In the genomic region with DNA sequence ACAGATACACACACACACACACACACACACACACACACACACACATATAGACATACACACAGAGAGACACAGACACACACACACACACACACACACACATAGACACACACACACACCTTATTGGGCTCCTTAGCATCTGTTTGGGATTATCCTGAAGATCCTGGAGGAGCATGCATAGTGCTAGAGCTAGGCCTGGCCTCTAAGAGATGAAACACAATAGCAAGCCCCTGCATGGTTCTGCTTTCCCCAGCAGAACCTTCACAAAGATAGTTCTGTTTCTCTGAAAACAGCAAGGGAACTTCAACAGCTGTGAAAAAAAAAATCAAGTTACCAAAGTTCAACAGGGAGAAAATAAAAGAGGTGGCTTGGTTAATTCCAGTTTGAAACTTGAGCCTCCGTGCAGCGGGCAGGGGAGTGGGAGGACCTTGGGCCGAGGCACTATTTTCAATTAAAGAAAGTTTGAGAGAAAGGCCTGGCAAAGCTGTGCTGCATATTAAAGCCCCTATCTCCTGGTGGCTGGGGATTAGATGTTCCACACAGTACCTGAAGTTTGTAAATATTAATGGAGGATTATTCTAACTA, we compare ENCODE assay signal across 14 mouse cellular contexts.
DNase-seq lines count a peak whose midpoint lies in the region; ATAC-seq and TF ChIP-seq lines count a peak whose summit lies in the region.
"Had no signal": no experiment of that assay in that cellular context is flagged by ENCODE, and none has a peak within 500 bp of the region (broad histone marks: within the 10 kb centered on the region; RNA-seq: fewer than 3 reads in every experiment).

No protein-coding gene starts in this region.

- H3K4me3 ChIP-seq in forebrain, embryonic 12.5 days (replicated peaks): no peak overlapping the region
- no peak overlapping the region for H3K4me3 ChIP-seq in forebrain, postnatal 0 days (ENCODE audit: low read depth, low read length)
- H3K4me3 ChIP-seq in hindbrain, embryonic 13.5 days: no peak overlapping the region
- no peak overlapping the region for H3K4me3 ChIP-seq in hindbrain, embryonic 16.5 days (ENCODE audit: low read length)
- no peak overlapping the region for H3K4me3 ChIP-seq in midbrain, embryonic 14.5 days (replicated peaks; ENCODE audit: low read depth, low read length)
- H3K4me3 ChIP-seq in midbrain, embryonic 13.5 days (replicated peaks): no peak overlapping the region
- H3K4me3 ChIP-seq: limb, embryonic 15.5 days; neural tube, embryonic 15.5 days had no signal

- WGBS in forebrain, embryonic 12.5 days: 10% methylated on average over 3 of the region's 3 CpGs
- WGBS in forebrain, postnatal 0 days: 17% methylated on average over 3 of the region's 3 CpGs
- 36% methylated on average over 3 of the region's 3 CpGs for WGBS in hindbrain, embryonic 13.5 days
- WGBS in hindbrain, embryonic 16.5 days: 26% methylated on average over 3 of the region's 3 CpGs
- WGBS in midbrain, embryonic 14.5 days: 18% methylated on average over 3 of the region's 3 CpGs
- WGBS in midbrain, embryonic 13.5 days: 20% methylated on average over 3 of the region's 3 CpGs

- no peak overlapping the region for H3K4me2 ChIP-seq in forebrain, embryonic 12.5 days
- H3K4me2 ChIP-seq in forebrain, postnatal 0 days (ENCODE audit: low read depth): no peak overlapping the region
- H3K4me2 ChIP-seq in hindbrain, embryonic 13.5 days: no peak overlapping the region
- no peak overlapping the region for H3K4me2 ChIP-seq in hindbrain, embryonic 16.5 days (ENCODE audit: low read length)
- no peak overlapping the region for H3K4me2 ChIP-seq in midbrain, embryonic 14.5 days (ENCODE audit: low read length)
- no peak overlapping the region for H3K4me2 ChIP-seq in midbrain, embryonic 13.5 days (replicated peaks)
- H3K4me2 ChIP-seq: limb, embryonic 15.5 days; neural tube, embryonic 15.5 days had no signal

- no peak for TF ChIP-seq CTCF in forebrain, postnatal 0 days (IDR thresholded peaks at IDR 0.05; ENCODE audit: low read depth)

- peaks cover 17% of the 10 kb centered on the region for H3K4me1 ChIP-seq in forebrain, embryonic 12.5 days
- H3K4me1 ChIP-seq in forebrain, postnatal 0 days (ENCODE audit: insufficient read depth): no peaks in the 10 kb centered on the region
- H3K4me1 ChIP-seq in hindbrain, embryonic 13.5 days (replicated peaks): peaks cover 10% of the 10 kb centered on the region
- peaks cover 2% of the 10 kb centered on the region; the same call in 1 of the 2 replicates for H3K4me1 ChIP-seq in hindbrain, embryonic 16.5 days (ENCODE audit: control insufficient read depth, insufficient read depth, low read depth, low read length)
- no peaks in the 10 kb centered on the region for H3K4me1 ChIP-seq in midbrain, embryonic 14.5 days (ENCODE audit: control insufficient read depth, insufficient read depth, low read length)
- peaks cover 10% of the 10 kb centered on the region for H3K4me1 ChIP-seq in midbrain, embryonic 13.5 days (replicated peaks)

- no peak for ATAC-seq in forebrain, embryonic 12.5 days (ENCODE audit: low FRiP score)
- ATAC-seq in forebrain, postnatal 0 days: no peak
- ATAC-seq in hindbrain, embryonic 13.5 days (ENCODE audit: low FRiP score): no peak
- ATAC-seq in hindbrain, embryonic 16.5 days: no peak
- no peak for ATAC-seq in midbrain, embryonic 14.5 days (ENCODE audit: low FRiP score, low TSS enrichment)
- ATAC-seq in midbrain, embryonic 13.5 days: no peak
- ATAC-seq: inflammation-experienced regulatory T-cells, adult 6 months had no signal

- no peak overlapping the region; the same call in 1 of the 2 replicates for H3K9ac ChIP-seq in forebrain, embryonic 12.5 days
- H3K9ac ChIP-seq in forebrain, postnatal 0 days: no peak overlapping the region
- no peak overlapping the region for H3K9ac ChIP-seq in hindbrain, embryonic 13.5 days
- H3K9ac ChIP-seq in hindbrain, embryonic 16.5 days (ENCODE audit: low read depth, low read length): no peak overlapping the region
- no peak overlapping the region for H3K9ac ChIP-seq in midbrain, embryonic 14.5 days (replicated peaks; ENCODE audit: low read length)
- H3K9ac ChIP-seq in midbrain, embryonic 13.5 days (replicated peaks): no peak overlapping the region
- H3K9ac ChIP-seq: limb, embryonic 15.5 days; neural tube, embryonic 15.5 days had no signal

- DNase-seq in forebrain, postnatal 0 days: no peak
- DNase-seq in midbrain, embryonic 14.5 days: peak; percentile 16
- no peak for DNase-seq in right cerebral cortex, adult 18-20 months
- DNase-seq in spleen, postnatal 4 days (ENCODE audit: low spot score in 2 of 2): no peak
- DNase-seq: cerebellum, adult 2 months; gastrocnemius, postnatal 14 days; layer of hippocampus, adult 9-11 months had no signal

- peak overlapping the region; percentile 50 for H3K27ac ChIP-seq in forebrain, embryonic 12.5 days
- H3K27ac ChIP-seq in forebrain, postnatal 0 days (ENCODE audit: low read depth, low read length): no peak overlapping the region
- H3K27ac ChIP-seq in hindbrain, embryonic 13.5 days: peak overlapping the region; percentile 35; the same call in 1 of the 2 replicates
- no peak overlapping the region for H3K27ac ChIP-seq in hindbrain, embryonic 16.5 days (ENCODE audit: low read depth, low read length)
- H3K27ac ChIP-seq in midbrain, embryonic 14.5 days (replicated peaks; ENCODE audit: low read depth, low read length): no peak overlapping the region
- H3K27ac ChIP-seq in midbrain, embryonic 13.5 days: no peak overlapping the region
- H3K27ac ChIP-seq: limb, embryonic 15.5 days; neural tube, embryonic 15.5 days had no signal

- H3K9me3 ChIP-seq in forebrain, embryonic 12.5 days: 0 out of 2 replicates have a peak, but pooled peaks cover 3% of the 10 kb centered on the region
- no peaks in the 10 kb centered on the region for H3K9me3 ChIP-seq in forebrain, postnatal 0 days (ENCODE audit: low read length)
- no peaks in the 10 kb centered on the region for H3K9me3 ChIP-seq in hindbrain, embryonic 13.5 days
- H3K9me3 ChIP-seq in hindbrain, embryonic 16.5 days (ENCODE audit: control insufficient read depth, low read length): no peaks in the 10 kb centered on the region
- H3K9me3 ChIP-seq in midbrain, embryonic 14.5 days (ENCODE audit: control insufficient read depth, low read length): no peaks in the 10 kb centered on the region
- H3K9me3 ChIP-seq in midbrain, embryonic 13.5 days: peaks cover 6% of the 10 kb centered on the region; the same call in 1 of the 2 replicates
- H3K9me3 ChIP-seq: limb, embryonic 15.5 days; neural tube, embryonic 15.5 days had no signal

- H3K27me3 ChIP-seq in forebrain, embryonic 12.5 days: no peaks in the 10 kb centered on the region
- no peaks in the 10 kb centered on the region for H3K27me3 ChIP-seq in forebrain, postnatal 0 days (ENCODE audit: insufficient read depth, low read length)
- H3K27me3 ChIP-seq in hindbrain, embryonic 13.5 days: no peaks in the 10 kb centered on the region
- H3K27me3 ChIP-seq in hindbrain, embryonic 16.5 days (replicated peaks; ENCODE audit: control insufficient read depth, insufficient read depth, low read length): no peaks in the 10 kb centered on the region
- no peaks in the 10 kb centered on the region for H3K27me3 ChIP-seq in midbrain, embryonic 14.5 days (ENCODE audit: control insufficient read depth, insufficient read depth, low read length)
- H3K27me3 ChIP-seq in midbrain, embryonic 13.5 days: no peaks in the 10 kb centered on the region
- H3K27me3 ChIP-seq: limb, embryonic 15.5 days; neural tube, embryonic 15.5 days had no signal

- H3K36me3 ChIP-seq in forebrain, embryonic 12.5 days (replicated peaks): no peaks in the 10 kb centered on the region
- H3K36me3 ChIP-seq in forebrain, postnatal 0 days (ENCODE audit: insufficient read depth): no peaks in the 10 kb centered on the region
- H3K36me3 ChIP-seq in hindbrain, embryonic 13.5 days: no peaks in the 10 kb centered on the region
- H3K36me3 ChIP-seq in hindbrain, embryonic 16.5 days (ENCODE audit: control insufficient read depth, insufficient read depth, low read length): no peaks in the 10 kb centered on the region
- H3K36me3 ChIP-seq in midbrain, embryonic 14.5 days (ENCODE audit: control insufficient read depth, insufficient read depth, low read length): no peaks in the 10 kb centered on the region
- no peaks in the 10 kb centered on the region for H3K36me3 ChIP-seq in midbrain, embryonic 13.5 days
- H3K36me3 ChIP-seq: limb, embryonic 15.5 days; neural tube, embryonic 15.5 days had no signal

Comparison
In these comparisons a context has a peak if more than half of its experiments do, and no peak if none do; other contexts are left out.
1. H3K27ac ChIP-seq: peak in forebrain, embryonic 12.5 days (single experiment) and hindbrain, embryonic 13.5 days (single experiment); none in forebrain, postnatal 0 days (single experiment), hindbrain, embryonic 16.5 days (single experiment), midbrain, embryonic 14.5 days (single experiment) and midbrain, embryonic 13.5 days (single experiment).